Mouse (Mus musculus) gastrocnemius, postnatal 36 days (tissue): ENCODE measurements around the gene Pilrb2. TPM values are rescaled to one million over a fixed set of nuclear protein-coding genes. Genes with fewer than 3 reads are reported as not detected.
"Not testable (repeated sequence)": the region's sequence is repeated elsewhere in the genome, so short reads cannot be mapped to it uniquely, and the experiment has no call there.

ENCODE experiments used
- DNase-seq, 2 experiments: peaks; one replicate each; pipeline ENCODE4 v3.0.0; 2022
- intact Hi-C: fragments of 180-260 bp; cut with DNase I; formaldehyde crosslinking; loops from one replicate; pipeline ENCODE4 v1.15.1; 2025
- total RNA-seq, 2 experiments: library from RNA; stranded (reverse); gene quantifications; 2 replicates each; pipeline ENCODE4 v1.2.3; 2021

The Pilrb2 gene
- total RNA-seq, 2 experiments from 2014 or later, result 0.23 TPM; not detected in 1

- intact Hi-C loops, result not testable (repeated sequence)
- peak in 1 of 2 experiments; percentile 29 for DNase-seq
These were observed 35.6 kb downstream of the Pilrb2 start, which contains the start of gene Pilra for GRCm38 (mm10) chr5:137835966-137836520. Gene Pilra (minus strand): TSS chr5:137836281.

- DNase-seq, result no peak
- intact Hi-C loops, result no loop called here
These were observed 38.1 kb downstream of the Pilrb2 start for GRCm38 (mm10) chr5:137833500-137833899.

- no peak for DNase-seq
- intact Hi-C loops, result no loop called here
These were observed 40.1 kb downstream of the Pilrb2 start for GRCm38 (mm10) chr5:137831506-137831905.

- no peak for DNase-seq
- intact Hi-C loops, result no loop called here
These were observed 40.5 kb downstream of the Pilrb2 start for GRCm38 (mm10) chr5:137831106-137831505.

- intact Hi-C loops, result no loop called here
- DNase-seq, result no peak
These were observed 41.4 kb downstream of the Pilrb2 start for GRCm38 (mm10) chr5:137830238-137830637.

- intact Hi-C loops, result no loop called here
- DNase-seq, result no peak
These were observed 42.9 kb downstream of the Pilrb2 start for GRCm38 (mm10) chr5:137828694-137829093.

GRCm38 (mm10) chr5:137826421-137826820 is 45.2 kb downstream of the Pilrb2 start:
- DNase-seq, result no peak
- intact Hi-C loops, result no loop called here

GRCm38 (mm10) chr5:137825971-137826370 is 45.6 kb downstream of the Pilrb2 start:
- DNase-seq, result no peak
- intact Hi-C loops, result no loop called here

GRCm38 (mm10) chr5:137825030-137825429 is 46.6 kb downstream of the Pilrb2 start:
- intact Hi-C loops, result no loop called here
- DNase-seq, result no peak

- intact Hi-C loops, result no loop called here
- no peak for DNase-seq
These were observed 48.1 kb downstream of the Pilrb2 start for GRCm38 (mm10) chr5:137823455-137824045.

GRCm38 (mm10) chr5:137822602-137823001 is 49.0 kb downstream of the Pilrb2 start:
- no peak for DNase-seq
- intact Hi-C loops, result no loop called here

- DNase-seq, result no peak
- intact Hi-C loops, result no loop called here
These were observed 49.5 kb downstream of the Pilrb2 start for GRCm38 (mm10) chr5:137822126-137822525.

- intact Hi-C loops, result no loop called here
These were observed 54.0 kb downstream of the Pilrb2 start for GRCm38 (mm10) chr5:137817466-137818222.

More at GRCm38 (mm10) chr5:137817466-137818222, 54.0 kb downstream of the Pilrb2 start:
- DNase-seq, result no peak

Other genes starting within 250 kb of the Pilrb2 start
- gene Fbxo24, start 242.8 kb downstream of the Pilrb2 start, total RNA-seq, result not detected
- 10 to 100 TPM; 13.6 to 13.8 TPM for gene Lrch4, start 242.7 kb downstream of the Pilrb2 start, total RNA-seq
- gene Gm20605, start 242.6 kb downstream of the Pilrb2 start, total RNA-seq, result 1 to 10 TPM; 2.0 to 2.9 TPM
- gene Sap25, start 230.5 kb downstream of the Pilrb2 start, total RNA-seq, result 1 to 10 TPM; 2.3 to 2.7 TPM
- under 1 TPM; 0.47 to 0.48 TPM for gene Irs3, start 226.1 kb downstream of the Pilrb2 start, total RNA-seq
- 1 to 10 TPM; 3.8 to 4.6 TPM for gene Agfg2, start 187.1 kb downstream of the Pilrb2 start, total RNA-seq
- under 1 TPM; 0.20 to 0.28 TPM for gene Nyap1, start 130.2 kb downstream of the Pilrb2 start, total RNA-seq
- gene Tsc22d4, start 126.1 kb downstream of the Pilrb2 start, total RNA-seq, result 10 to 100 TPM; 52.2 to 55.6 TPM
- gene Ppp1r35, start 93.0 kb downstream of the Pilrb2 start, total RNA-seq, result 1 to 10 TPM; 5.6 to 7.9 TPM
- gene Mepce, start 84.2 kb downstream of the Pilrb2 start, total RNA-seq, result 10 to 100 TPM; 20.8 to 25.2 TPM
- gene Zcwpw1, start 84.0 kb downstream of the Pilrb2 start, total RNA-seq, result under 1 TPM in 1 of 2 experiments, not detected in 1; 0.17 TPM
- under 1 TPM; 0.10 to 0.59 TPM for gene Pilra, start 35.5 kb downstream of the Pilrb2 start, total RNA-seq
- not detected for gene Pilrb1, start 13.7 kb downstream of the Pilrb2 start, total RNA-seq
- under 1 TPM in 1 of 2 experiments, not detected in 1; 0.07 TPM for gene Cyp3a13, start 49.8 kb upstream of the Pilrb2 start, total RNA-seq
- under 1 TPM; 0.59 to 0.99 TPM for gene Gjc3, start 91.3 kb upstream of the Pilrb2 start, total RNA-seq
- gene Azgp1, start 109.7 kb upstream of the Pilrb2 start, total RNA-seq, result under 1 TPM in 1 of 2 experiments, not detected in 1; 0.46 TPM
- not detected for gene Smok3a, start 149.4 kb upstream of the Pilrb2 start, total RNA-seq
- gene Smok3b, start 149.6 kb upstream of the Pilrb2 start, total RNA-seq, result not detected
- gene Smok3c, start 181.4 kb upstream of the Pilrb2 start, total RNA-seq, result not detected
- 10 to 100 TPM in 1 of 2 experiments, 1 to 10 TPM in 1; 7.0 to 10.2 TPM for gene Zkscan1, start 213.3 kb upstream of the Pilrb2 start, total RNA-seq
- gene Zscan21, start 245.1 kb upstream of the Pilrb2 start, total RNA-seq, result 10 to 100 TPM; 10.1 to 12.8 TPM